Mouse (Mus musculus) lung, embryonic 15.5 days (tissue): ENCODE results near the gene Efna1. TPM values are rescaled to one million over a fixed set of nuclear protein-coding genes. Genes with fewer than 3 reads are reported as not detected.

Experiments
- ATAC-seq: fragments of 200-750 bp; cut with Nextera tagmentation; 2 replicates; pipeline ENCODE4 v1.8.0; 2017; ENCODE audit warnings: moderate number of reproducible peaks, borderline replicate concordance; ENCODE audit not compliant: low FRiP score, low TSS enrichment; ENCODE audit errors: extremely low read depth
- H3K27ac ChIP-seq: fragments of 300-500 bp; sonication (generic); 2 replicates; pipeline ENCODE4 v1.5.1; 2015; ENCODE audit warnings: moderate library complexity, mild to moderate bottlenecking, inconsistent platforms
- H3K27me3 ChIP-seq: fragments of 300-500 bp; sonication (generic); 2 replicates; pipeline ENCODE4 v1.6.1; 2015; ENCODE audit warnings: inconsistent platforms
- H3K36me3 ChIP-seq: fragments of 300-500 bp; sonication (generic); 2 replicates; pipeline ENCODE4 v1.6.1; 2015; ENCODE audit warnings: inconsistent platforms
- H3K4me1 ChIP-seq: fragments of 300-500 bp; sonication (generic); 2 replicates; pipeline ENCODE4 v1.6.1; 2015; ENCODE audit warnings: inconsistent platforms
- H3K4me2 ChIP-seq: fragments of 300-500 bp; sonication (generic); 2 replicates; pipeline ENCODE4 v1.6.1; 2015; ENCODE audit warnings: inconsistent platforms, mild to moderate bottlenecking, moderate library complexity
- H3K4me3 ChIP-seq: fragments of 300-500 bp; sonication (generic); 2 replicates; pipeline ENCODE4 v1.5.1; 2015; ENCODE audit warnings: mild to moderate bottlenecking, inconsistent platforms
- H3K9ac ChIP-seq: fragments of 300-500 bp; sonication (generic); 2 replicates; pipeline ENCODE4 v1.6.1; 2015; ENCODE audit warnings: inconsistent platforms
- H3K9me3 ChIP-seq: fragments of 300-500 bp; sonication (generic); 2 replicates; pipeline ENCODE4 v1.6.1; 2016; ENCODE audit warnings: inconsistent platforms
- WGBS: fragments of 180-500 bp; shearing (Covaris S2); methylation state at CpG from one replicate; pipeline ENCODE4 v1.1.7; 2015; 5-methylcytosine and 5-hydroxymethylcytosine counted together
- polyA plus RNA-seq: library from polyadenylated mRNA; unstranded; fragments of >200 nt; fragmentation: Nextera tagmentation; extraction: Ambion mirVana; gene quantifications from 2 replicates; pipeline ENCODE4 v1.2.1, GENCODE M21; 2015

The Efna1 gene
- polyA plus RNA-seq, 1 experiment from 2014 or later, result 94.5 TPM

DNA sequence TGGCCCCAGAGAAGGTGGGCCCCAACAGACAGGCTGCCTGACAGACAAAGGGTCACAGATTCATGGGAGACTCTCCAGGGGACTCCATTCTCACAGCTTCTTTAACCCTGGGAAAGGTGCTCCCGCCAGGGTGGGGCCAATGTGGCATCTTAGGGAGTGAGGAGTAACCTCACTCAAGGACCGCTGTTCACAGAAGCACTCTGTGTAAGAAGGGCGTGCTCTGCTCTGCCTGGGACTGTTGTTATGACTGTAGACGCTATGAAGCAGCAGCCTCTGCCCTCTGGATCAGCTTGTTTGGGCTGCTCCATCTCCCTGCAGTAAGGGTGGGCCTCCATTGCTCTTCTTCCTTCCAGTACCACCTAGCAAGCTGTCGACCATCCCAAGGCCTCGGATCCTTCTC lies 23.5 kb upstream of the Efna1 start:
- 44% methylated on average over 6 of the region's 6 CpGs for WGBS

DNA sequence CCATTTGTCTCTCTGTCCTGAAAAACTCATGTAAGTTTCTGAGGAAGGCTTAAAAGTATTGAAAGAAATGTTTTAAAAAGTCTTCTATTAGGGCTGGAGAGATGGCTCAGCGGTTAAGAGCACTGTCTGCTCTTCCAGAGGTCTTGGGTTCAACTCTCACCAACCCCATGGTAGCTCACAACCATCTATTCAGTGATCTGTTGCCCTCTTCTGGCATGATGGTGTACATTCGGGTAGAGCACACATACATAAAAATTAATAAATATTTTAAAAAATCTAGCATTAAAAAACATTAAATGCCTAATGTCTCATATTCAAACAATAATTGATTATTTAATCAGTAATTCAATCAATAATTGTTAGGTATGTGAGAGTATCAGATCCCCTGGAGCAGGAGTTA lies 19.6 kb upstream of the Efna1 start:
- Histone ChIP-seq H3K27me3 (no peaks in the 10 kb centered on the region), H3K9me3 (no peaks in the 10 kb centered on the region), H3K27ac (no peak overlapping the region), H3K9ac (no peak overlapping the region), H3K36me3 (no peaks in the 10 kb centered on the region), H3K4me3 (no peak overlapping the region), H3K4me1 (peaks cover 19% of the 10 kb centered on the region), H3K4me2 (no peak overlapping the region)
- WGBS, result 56% methylated on average over 2 of the region's 2 CpGs
- no peak for ATAC-seq

More for the DNA sequence above, 23.5 kb upstream of the Efna1 start:
- no peak overlapping the region for H3K27ac ChIP-seq
- ATAC-seq, result no peak
- H3K9me3 ChIP-seq, result no peaks in the 10 kb centered on the region
- H3K4me3 ChIP-seq, result no peak overlapping the region
- H3K36me3 ChIP-seq, result no peaks in the 10 kb centered on the region
- H3K9ac ChIP-seq, result no peak overlapping the region
- peaks cover 20% of the 10 kb centered on the region for H3K4me1 ChIP-seq
- no peak overlapping the region for H3K4me2 ChIP-seq
- no peaks in the 10 kb centered on the region for H3K27me3 ChIP-seq

DNA sequence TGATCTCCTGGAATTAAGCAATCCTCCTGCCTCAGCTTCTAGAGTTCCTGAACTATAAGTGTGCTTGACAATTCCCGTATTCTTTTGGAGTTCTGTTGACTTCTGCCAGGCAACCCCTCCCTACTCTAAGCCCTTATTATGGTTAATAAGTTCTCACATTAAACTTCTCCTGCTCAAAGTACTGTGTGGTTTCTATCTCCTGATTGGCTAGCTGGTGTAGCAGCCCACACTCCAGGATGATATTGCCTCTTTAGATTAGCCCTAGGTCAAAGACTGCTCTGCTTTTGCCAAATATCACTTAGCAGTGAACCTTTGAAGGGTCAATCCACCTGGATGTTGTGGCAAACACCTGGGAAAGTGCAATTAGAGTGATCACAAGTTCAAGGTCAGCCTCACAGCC lies 19.1 kb upstream of the Efna1 start:
- H3K4me2 ChIP-seq, result peak overlapping the region; percentile 58
- H3K27me3 ChIP-seq, result no peaks in the 10 kb centered on the region
- H3K36me3 ChIP-seq, result no peaks in the 10 kb centered on the region
- 0 out of 2 replicates have a peak overlapping the region, but pooled peaks have one; percentile 14 for H3K9ac ChIP-seq
- no peak for ATAC-seq
- 22% methylated on average over 1 of the region's 1 CpGs for WGBS
- peaks cover 15% of the 10 kb centered on the region for H3K4me1 ChIP-seq
- H3K9me3 ChIP-seq, result no peaks in the 10 kb centered on the region
- no peak overlapping the region for H3K27ac ChIP-seq
- 0 out of 2 replicates have a peak overlapping the region, but pooled peaks have one; percentile 25 for H3K4me3 ChIP-seq

DNA sequence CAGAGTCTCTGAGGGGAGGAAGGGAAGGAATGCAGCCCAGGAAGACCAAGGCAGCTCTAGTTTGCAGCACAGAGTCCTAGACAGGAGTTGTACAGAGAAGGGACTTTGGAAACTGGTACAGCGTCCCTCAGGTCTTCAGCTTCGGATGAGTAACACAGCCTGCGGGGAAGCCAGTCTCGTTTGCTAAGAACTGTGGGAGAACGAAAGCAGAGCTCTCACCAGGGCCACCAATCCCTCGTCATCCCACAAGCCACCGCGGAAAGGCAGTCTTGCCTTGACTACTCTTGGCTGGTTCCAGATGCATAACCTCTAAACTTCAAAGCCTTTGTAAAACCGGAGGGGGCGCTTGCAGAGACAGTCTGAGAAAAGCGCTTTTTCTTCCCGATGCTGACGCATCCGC lies 18.6 kb upstream of the Efna1 start:
- H3K27ac ChIP-seq, result no peak overlapping the region
- 0 out of 2 replicates have a peak overlapping the region, but pooled peaks have one; percentile 14 for H3K9ac ChIP-seq
- no peaks in the 10 kb centered on the region for H3K9me3 ChIP-seq
- H3K27me3 ChIP-seq, result no peaks in the 10 kb centered on the region
- H3K4me1 ChIP-seq, result peaks cover 14% of the 10 kb centered on the region
- WGBS, result 2% methylated on average over 14 of the region's 14 CpGs
- H3K4me3 ChIP-seq, result peak overlapping the region; percentile 25
- H3K4me2 ChIP-seq, result peak overlapping the region; percentile 58
- H3K36me3 ChIP-seq, result no peaks in the 10 kb centered on the region
- ATAC-seq, result peak; percentile 27; the same call in 1 of the 2 replicates

DNA sequence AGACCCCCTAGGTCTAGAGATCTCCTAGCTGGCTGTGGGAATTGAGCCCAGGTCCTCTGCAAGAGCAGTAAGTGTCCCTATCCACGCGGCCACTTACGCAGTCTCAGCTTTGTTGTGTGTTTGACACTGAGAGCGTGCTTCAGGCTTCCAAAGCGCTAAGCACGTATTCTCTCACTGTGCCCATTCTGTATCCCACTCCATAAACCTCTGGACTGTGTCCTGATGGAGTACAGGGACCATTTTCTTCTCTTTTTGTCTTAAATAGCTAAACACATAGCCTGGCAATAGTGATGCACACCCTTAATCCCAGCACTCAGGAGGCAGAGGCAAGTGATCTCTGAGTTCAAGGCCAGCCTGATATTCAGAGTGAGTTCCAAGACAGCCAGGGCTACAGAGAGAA lies 18.0 kb upstream of the Efna1 start:
- H3K4me1 ChIP-seq, result peaks cover 11% of the 10 kb centered on the region
- WGBS, result 82% methylated on average over 6 of the region's 6 CpGs
- H3K27ac ChIP-seq, result no peak overlapping the region
- H3K4me2 ChIP-seq, result 0 out of 2 replicates have a peak overlapping the region, but pooled peaks have one; percentile 58
- H3K36me3 ChIP-seq, result no peaks in the 10 kb centered on the region
- no peaks in the 10 kb centered on the region for H3K27me3 ChIP-seq
- no peak overlapping the region for H3K4me3 ChIP-seq
- ATAC-seq, result no peak
- H3K9ac ChIP-seq, result no peak overlapping the region
- no peaks in the 10 kb centered on the region for H3K9me3 ChIP-seq

DNA sequence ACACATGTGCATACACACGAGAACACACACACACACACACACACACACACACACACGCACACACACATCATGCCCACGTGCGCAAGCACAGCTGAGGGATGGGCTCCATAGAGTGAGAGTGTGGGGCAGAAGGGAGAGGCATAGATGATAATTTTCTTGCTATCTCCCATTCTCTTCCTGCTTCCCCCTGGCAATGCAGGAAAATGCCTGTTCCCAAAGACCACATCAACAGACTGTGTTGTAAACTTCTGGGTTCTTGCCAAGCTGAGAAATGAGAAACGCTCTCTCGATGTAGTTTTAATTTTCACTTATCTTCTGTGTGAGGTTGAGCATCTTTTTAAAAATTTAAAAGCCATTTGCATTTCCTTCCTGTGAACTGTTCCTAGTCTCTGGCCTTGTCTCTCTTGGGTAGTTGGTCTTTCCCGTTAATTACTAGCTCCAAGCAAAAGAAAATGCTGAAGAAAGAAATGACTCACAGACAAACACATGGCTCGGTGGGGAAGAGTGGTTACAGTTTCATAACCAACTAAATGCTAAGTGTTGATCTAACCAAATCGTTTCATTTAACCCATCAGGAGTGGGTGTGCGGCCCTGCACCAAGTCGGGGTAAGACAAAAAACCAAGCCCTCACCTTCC lies 15.9 kb upstream of the Efna1 start:
- Histone ChIP-seq H3K9me3 (no peaks in the 10 kb centered on the region), H3K27ac (no peak overlapping the region), H3K27me3 (no peaks in the 10 kb centered on the region), H3K4me1 (peaks cover 11% of the 10 kb centered on the region), H3K4me3 (no peak overlapping the region), H3K4me2 (no peak overlapping the region), H3K36me3 (no peaks in the 10 kb centered on the region), H3K9ac (no peak overlapping the region)
- 67% methylated on average over 11 of the region's 11 CpGs for WGBS
- no peak for ATAC-seq

DNA sequence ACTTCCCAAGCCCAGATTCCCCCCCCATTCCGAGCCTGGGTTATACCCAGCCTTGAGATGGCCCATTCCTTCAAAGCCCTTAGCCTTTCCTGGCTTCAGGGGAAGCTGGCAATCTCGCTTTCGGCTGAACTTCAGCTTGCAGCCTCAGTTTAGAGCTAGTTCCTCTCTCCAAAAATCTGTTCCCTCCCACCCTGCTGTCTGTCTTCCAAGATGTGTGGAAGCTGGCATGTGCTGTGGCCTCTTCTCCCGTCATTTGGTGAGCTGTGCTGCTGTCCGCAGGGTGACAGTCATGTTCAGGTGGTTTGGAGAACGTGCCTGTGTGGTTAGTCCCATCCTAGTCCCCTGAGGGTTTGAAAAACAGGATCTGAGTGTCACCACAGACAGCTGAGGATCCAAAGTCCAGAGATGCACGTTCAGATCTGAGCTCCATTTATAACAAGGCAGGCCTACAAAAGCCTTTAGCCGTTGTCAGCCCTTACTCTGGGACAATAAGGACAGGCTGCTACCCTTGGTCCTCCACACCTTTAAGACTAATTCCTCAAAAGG lies 14.8 kb upstream of the Efna1 start:
- Histone ChIP-seq H3K27me3 (no peaks in the 10 kb centered on the region), H3K36me3 (no peaks in the 10 kb centered on the region), H3K4me3 (no peak overlapping the region), H3K9ac (no peak overlapping the region), H3K4me2 (no peak overlapping the region), H3K9me3 (no peaks in the 10 kb centered on the region), H3K4me1 (peaks cover 11% of the 10 kb centered on the region), H3K27ac (no peak overlapping the region)
- 77% methylated on average over 8 of the region's 8 CpGs for WGBS
- no peak for ATAC-seq

DNA sequence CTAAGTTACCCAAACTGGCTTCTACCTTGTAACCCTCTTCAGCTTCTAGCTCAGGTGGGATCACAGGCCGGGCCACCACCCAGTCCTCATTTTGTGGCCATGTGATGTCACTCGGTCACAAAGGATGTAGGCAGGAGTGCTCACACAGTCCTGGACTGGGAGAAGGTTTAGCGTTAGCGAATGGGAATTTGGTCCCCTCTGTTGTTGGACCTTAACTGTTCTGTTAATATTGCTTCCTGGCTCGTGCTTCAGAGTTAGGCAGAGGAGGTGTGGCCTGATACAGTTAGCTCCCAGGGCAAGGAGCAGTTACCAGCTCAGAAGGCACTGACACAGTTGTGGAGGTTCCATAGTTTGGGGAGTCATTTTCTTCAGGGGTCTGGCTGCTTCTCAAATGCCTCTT lies 13.3 kb upstream of the Efna1 start:
- H3K4me2 ChIP-seq, result no peak overlapping the region
- no peak overlapping the region for H3K9ac ChIP-seq
- no peaks in the 10 kb centered on the region for H3K27me3 ChIP-seq
- H3K27ac ChIP-seq, result no peak overlapping the region
- WGBS, result 72% methylated on average over 5 of the region's 5 CpGs
- no peaks in the 10 kb centered on the region for H3K9me3 ChIP-seq
- H3K4me1 ChIP-seq, result peaks cover under 1% of the 10 kb centered on the region
- ATAC-seq, result no peak
- H3K36me3 ChIP-seq, result no peaks in the 10 kb centered on the region
- H3K4me3 ChIP-seq, result no peak overlapping the region

DNA sequence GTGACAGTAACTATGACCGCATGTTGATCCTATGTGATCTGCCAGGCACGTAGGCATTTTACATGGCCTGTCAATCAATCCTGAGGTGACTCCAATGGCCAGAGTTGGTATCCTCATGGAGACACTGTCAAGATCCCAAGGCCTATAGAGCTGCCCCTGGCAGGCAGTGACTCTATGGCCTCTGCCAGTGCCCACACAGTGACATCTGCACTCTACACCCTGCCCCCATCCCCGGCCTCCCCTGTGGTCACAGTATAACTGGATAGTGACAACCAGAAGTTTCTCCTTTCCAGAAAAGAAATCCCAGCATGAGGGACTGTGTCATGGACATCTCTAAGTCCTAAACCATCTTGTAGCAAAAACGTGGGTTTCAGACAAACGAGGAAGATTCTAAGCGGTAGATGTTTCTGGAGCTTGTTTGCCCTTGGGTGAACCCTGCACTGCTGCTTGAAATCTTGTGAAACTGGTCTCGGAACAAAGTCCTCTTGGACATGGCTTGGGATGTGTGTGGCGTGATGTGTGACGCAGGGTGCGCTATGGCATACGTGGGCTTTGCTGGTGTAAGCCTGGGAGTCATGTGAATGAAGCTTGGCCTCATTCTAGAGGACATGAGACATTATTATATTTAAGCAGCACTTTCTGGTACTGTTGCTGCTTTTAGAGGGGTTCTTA lies 12.4 kb upstream of the Efna1 start:
- WGBS, result 84% methylated on average over 11 of the region's 11 CpGs
- Histone ChIP-seq H3K27me3 (no peaks in the 10 kb centered on the region), H3K36me3 (no peaks in the 10 kb centered on the region)

DNA sequence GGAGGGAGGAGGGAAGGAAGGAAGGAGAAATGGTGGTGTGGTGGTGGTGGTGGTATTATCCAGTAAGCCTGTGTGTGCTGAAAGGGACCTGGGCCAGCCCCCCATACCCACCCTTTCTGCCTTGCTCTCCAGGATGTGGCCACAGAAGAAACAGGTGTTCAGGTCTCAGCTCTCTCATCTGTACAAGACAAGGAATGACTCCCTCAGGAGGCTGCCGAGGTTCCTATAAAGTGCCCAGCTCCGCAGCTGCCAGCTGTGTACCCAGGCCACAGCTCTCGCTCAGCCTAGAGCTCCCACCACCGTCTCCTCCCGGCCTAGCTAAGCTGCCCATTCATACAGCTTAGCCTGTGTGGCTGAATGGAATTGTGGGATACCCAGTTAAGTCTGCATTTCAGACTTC lies 11.4 kb upstream of the Efna1 start:
- WGBS, result 67% methylated on average over 5 of the region's 5 CpGs
- no peak for ATAC-seq
- no peak overlapping the region for H3K9ac ChIP-seq
- H3K27me3 ChIP-seq, result no peaks in the 10 kb centered on the region
- H3K4me2 ChIP-seq, result no peak overlapping the region
- H3K27ac ChIP-seq, result no peak overlapping the region
- no peaks in the 10 kb centered on the region for H3K36me3 ChIP-seq
- no peak overlapping the region for H3K4me3 ChIP-seq
- no peaks in the 10 kb centered on the region for H3K9me3 ChIP-seq
- peaks cover 5% of the 10 kb centered on the region; the same call in 1 of the 2 replicates for H3K4me1 ChIP-seq

More for the DNA sequence above, 12.4 kb upstream of the Efna1 start:
- Histone ChIP-seq H3K4me3 (no peak overlapping the region), H3K9ac (no peak overlapping the region), H3K4me1 (no peaks in the 10 kb centered on the region), H3K27ac (no peak overlapping the region), H3K9me3 (no peaks in the 10 kb centered on the region), H3K4me2 (no peak overlapping the region)
- ATAC-seq, result no peak

DNA sequence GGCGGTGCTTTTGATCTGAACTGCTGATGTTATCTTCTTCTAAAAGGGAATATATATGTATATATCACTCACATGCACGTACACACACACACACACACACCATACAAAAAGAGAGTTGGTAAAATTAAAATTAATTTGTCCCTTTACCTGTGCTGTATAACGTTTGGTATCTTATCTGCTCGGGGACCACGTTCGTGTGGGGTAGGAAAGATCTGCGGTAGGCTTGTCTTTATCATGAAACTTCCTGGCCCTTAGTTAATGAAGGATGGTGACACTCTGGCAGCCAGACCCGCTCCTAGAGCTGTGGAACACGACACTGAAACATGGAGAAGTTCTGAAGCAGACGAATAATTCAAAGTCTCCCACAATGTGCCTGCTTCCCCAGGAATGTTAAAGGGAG lies 10.9 kb upstream of the Efna1 start:
- WGBS, result 47% methylated on average over 10 of the region's 10 CpGs
- Histone ChIP-seq H3K27ac (no peak overlapping the region), H3K4me1 (peaks cover 5% of the 10 kb centered on the region; the same call in 1 of the 2 replicates), H3K36me3 (no peaks in the 10 kb centered on the region), H3K9ac (no peak overlapping the region), H3K9me3 (no peaks in the 10 kb centered on the region), H3K27me3 (no peaks in the 10 kb centered on the region), H3K4me3 (no peak overlapping the region), H3K4me2 (no peak overlapping the region)
- no peak for ATAC-seq

DNA sequence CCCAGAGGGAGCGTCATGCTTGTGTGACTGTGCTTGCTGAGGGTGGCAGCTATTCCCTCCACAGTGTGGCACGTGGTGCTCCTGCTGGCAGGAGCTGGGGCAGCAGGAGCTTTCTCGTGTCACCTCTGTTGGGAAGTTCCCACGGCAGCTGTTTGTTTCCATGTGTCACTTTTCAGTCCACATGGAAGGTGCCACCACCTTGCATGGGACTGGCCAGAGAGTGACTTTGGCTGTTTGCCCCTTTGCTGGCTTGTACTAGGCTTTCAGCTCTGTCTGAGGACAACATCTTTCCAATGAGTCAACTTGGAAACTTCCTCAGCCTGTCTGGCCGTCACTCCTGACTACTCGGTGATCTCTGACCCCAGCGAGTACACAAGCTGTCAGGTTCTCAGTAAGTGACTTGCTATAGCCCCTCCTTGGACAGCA lies 7.6 kb upstream of the Efna1 start:
- Histone ChIP-seq H3K4me1 (peaks cover 5% of the 10 kb centered on the region; the same call in 1 of the 2 replicates), H3K27me3 (no peaks in the 10 kb centered on the region), H3K36me3 (no peaks in the 10 kb centered on the region), H3K27ac (no peak overlapping the region), H3K4me3 (no peak overlapping the region), H3K4me2 (no peak overlapping the region), H3K9ac (no peak overlapping the region), H3K9me3 (no peaks in the 10 kb centered on the region)
- 20% methylated on average over 7 of the region's 7 CpGs for WGBS
- no peak for ATAC-seq
